Mouse (Mus musculus): ENCODE measurements at regions not wholly inside any gene's neighbourhood (a gene's known extent, or its start where the extent isn't known, plus 50 kb on each side); places are given as distances from the start of the nearest gene placed in this dataset.

GRCm38 (mm10) chr16:77537351-77537750 is 64.5 kb downstream of the Gm11146 start:
- no peak overlapping the region for H3K4me3 ChIP-seq (ENCODE audit: inconsistent target)
- H3K36me3 ChIP-seq (ENCODE audit: inconsistent target) = no peaks in the 10 kb centered on the region
- no peak overlapping the region for H3K27ac ChIP-seq
- H3K79me2 ChIP-seq (ENCODE audit: inconsistent target) = no peaks in the 10 kb centered on the region
- WGBS (ENCODE audit: missing documents) = 97% methylated on average over 4 of the region's 4 CpGs

GRCm38 (mm10) chr16:77536746-77537145 is 65.1 kb downstream of the Gm11146 start:
- Histone ChIP-seq H3K79me2 (ENCODE audit: inconsistent target) (no peaks in the 10 kb centered on the region), H3K27ac (no peak overlapping the region), H3K36me3 (ENCODE audit: inconsistent target) (no peaks in the 10 kb centered on the region), H3K4me3 (ENCODE audit: inconsistent target) (no peak overlapping the region)
- WGBS (ENCODE audit: missing documents) = 97% methylated on average over 10 of the region's 10 CpGs

GRCm38 (mm10) chr16:77536314-77536713 is 65.6 kb downstream of the Gm11146 start:
- Histone ChIP-seq H3K36me3 (ENCODE audit: inconsistent target) (no peaks in the 10 kb centered on the region), H3K27ac (no peak overlapping the region), H3K79me2 (ENCODE audit: inconsistent target) (no peaks in the 10 kb centered on the region), H3K4me3 (ENCODE audit: inconsistent target) (no peak overlapping the region)
- 95% methylated on average over 6 of the region's 6 CpGs for WGBS (ENCODE audit: missing documents)

- H3K79me2 ChIP-seq (ENCODE audit: inconsistent target) = no peaks in the 10 kb centered on the region
- no peak overlapping the region for H3K4me3 ChIP-seq (ENCODE audit: inconsistent target)
- H3K36me3 ChIP-seq (ENCODE audit: inconsistent target) = no peaks in the 10 kb centered on the region
- no CpG with 5 or more reads among the region's 3 CpGs for WGBS (ENCODE audit: missing documents)
- no peak overlapping the region for H3K27ac ChIP-seq
Observed at GRCm38 (mm10) chr16:77535021-77535420, 66.9 kb downstream of the Gm11146 start.

- no peaks in the 10 kb centered on the region for H3K36me3 ChIP-seq (ENCODE audit: inconsistent target)
- 90% methylated on average over 10 of the region's 10 CpGs for WGBS (ENCODE audit: missing documents)
- no peaks in the 10 kb centered on the region for H3K79me2 ChIP-seq (ENCODE audit: inconsistent target)
- no peak overlapping the region for H3K4me3 ChIP-seq (ENCODE audit: inconsistent target)
- no peak overlapping the region for H3K27ac ChIP-seq
Observed at GRCm38 (mm10) chr16:77531596-77531995, 70.3 kb downstream of the Gm11146 start.

- WGBS (ENCODE audit: missing documents) = 56% methylated on average over 1 of the region's 1 CpGs
Observed at GRCm38 (mm10) chr16:77527951-77528350, 73.9 kb downstream of the Gm11146 start.

GRCm38 (mm10) chr16:77514606-77515005 is 87.3 kb downstream of the Gm11146 start:
- H3K27ac ChIP-seq = no peak overlapping the region
- H3K79me2 ChIP-seq (ENCODE audit: inconsistent target) = 0 out of 2 replicates have a peak, but pooled peaks cover 5% of the 10 kb centered on the region
- no peak overlapping the region for H3K4me3 ChIP-seq (ENCODE audit: inconsistent target)
- WGBS (ENCODE audit: missing documents) = 93% methylated on average over 3 of the region's 3 CpGs
- H3K36me3 ChIP-seq (ENCODE audit: inconsistent target) = no peaks in the 10 kb centered on the region

More at GRCm38 (mm10) chr16:77527951-77528350, 73.9 kb downstream of the Gm11146 start:
- Histone ChIP-seq H3K4me3 (ENCODE audit: inconsistent target) (no peak overlapping the region), H3K36me3 (ENCODE audit: inconsistent target) (no peaks in the 10 kb centered on the region), H3K27ac (no peak overlapping the region), H3K79me2 (ENCODE audit: inconsistent target) (no peaks in the 10 kb centered on the region)

GRCm38 (mm10) chr16:77503556-77503955 is 98.3 kb downstream of the Gm11146 start:
- Histone ChIP-seq H3K79me2 (ENCODE audit: inconsistent target) (no peaks in the 10 kb centered on the region), H3K36me3 (ENCODE audit: inconsistent target) (no peaks in the 10 kb centered on the region), H3K4me3 (ENCODE audit: inconsistent target) (no peak overlapping the region), H3K27ac (no peak overlapping the region)
- 95% methylated on average over 5 of the region's 5 CpGs for WGBS (ENCODE audit: missing documents)

GRCm38 (mm10) chr16:77502916-77503315 is 99.0 kb downstream of the Gm11146 start:
- no peak overlapping the region for H3K27ac ChIP-seq
- H3K79me2 ChIP-seq (ENCODE audit: inconsistent target) = no peaks in the 10 kb centered on the region
- 96% methylated on average over 5 of the region's 5 CpGs for WGBS (ENCODE audit: missing documents)
- H3K36me3 ChIP-seq (ENCODE audit: inconsistent target) = no peaks in the 10 kb centered on the region
- H3K4me3 ChIP-seq (ENCODE audit: inconsistent target) = no peak overlapping the region

GRCm38 (mm10) chr16:77502026-77502425 is 99.9 kb downstream of the Gm11146 start:
- no peak overlapping the region for H3K27ac ChIP-seq
- H3K4me3 ChIP-seq (ENCODE audit: inconsistent target) = no peak overlapping the region
- H3K36me3 ChIP-seq (ENCODE audit: inconsistent target) = no peaks in the 10 kb centered on the region
- peaks cover under 1% of the 10 kb centered on the region; the same call in 1 of the 2 replicates for H3K79me2 ChIP-seq (ENCODE audit: inconsistent target)
- 96% methylated on average over 3 of the region's 3 CpGs for WGBS (ENCODE audit: missing documents)

GRCm38 (mm10) chr16:77500981-77501380 is 100.9 kb downstream of the Gm11146 start:
- H3K79me2 ChIP-seq (ENCODE audit: inconsistent target) = peaks cover 4% of the 10 kb centered on the region; the same call in 1 of the 2 replicates
- no peak overlapping the region for H3K4me3 ChIP-seq (ENCODE audit: inconsistent target)
- no peaks in the 10 kb centered on the region for H3K36me3 ChIP-seq (ENCODE audit: inconsistent target)
- WGBS (ENCODE audit: missing documents) = 97% methylated on average over 3 of the region's 4 CpGs
- H3K27ac ChIP-seq = no peak overlapping the region

- H3K79me2 ChIP-seq (ENCODE audit: inconsistent target) = peaks cover 7% of the 10 kb centered on the region; the same call in 1 of the 2 replicates
- no peaks in the 10 kb centered on the region for H3K36me3 ChIP-seq (ENCODE audit: inconsistent target)
- H3K27ac ChIP-seq = no peak overlapping the region
- WGBS (ENCODE audit: missing documents) = 73% methylated on average over 5 of the region's 6 CpGs
- no peak overlapping the region for H3K4me3 ChIP-seq (ENCODE audit: inconsistent target)
Observed at GRCm38 (mm10) chr16:77500413-77500812, 101.5 kb downstream of the Gm11146 start.

- Histone ChIP-seq H3K27ac (no peak overlapping the region), H3K36me3 (ENCODE audit: inconsistent target) (no peaks in the 10 kb centered on the region), H3K4me3 (ENCODE audit: inconsistent target) (no peak overlapping the region), H3K79me2 (ENCODE audit: inconsistent target) (peaks cover 12% of the 10 kb centered on the region)
- WGBS (ENCODE audit: missing documents) = 68% methylated on average over 18 of the region's 18 CpGs
Observed at GRCm38 (mm10) chr16:77499537-77500301, 102.2 kb downstream of the Gm11146 start.

- no peaks in the 10 kb centered on the region for H3K36me3 ChIP-seq (ENCODE audit: inconsistent target)
- H3K27ac ChIP-seq = no peak overlapping the region
- H3K79me2 ChIP-seq (ENCODE audit: inconsistent target) = peaks cover 17% of the 10 kb centered on the region
- H3K4me3 ChIP-seq (ENCODE audit: inconsistent target) = no peak overlapping the region
- WGBS (ENCODE audit: missing documents) = 92% methylated on average over 7 of the region's 7 CpGs
Observed at GRCm38 (mm10) chr16:77495310-77495709, 106.6 kb downstream of the Gm11146 start.

GRCm38 (mm10) chr16:77494042-77494441 is 107.9 kb downstream of the Gm11146 start:
- 93% methylated on average over 7 of the region's 7 CpGs for WGBS (ENCODE audit: missing documents)
- Histone ChIP-seq H3K27ac (no peak overlapping the region), H3K36me3 (ENCODE audit: inconsistent target) (no peaks in the 10 kb centered on the region), H3K79me2 (ENCODE audit: inconsistent target) (peaks cover 17% of the 10 kb centered on the region), H3K4me3 (ENCODE audit: inconsistent target) (no peak overlapping the region)

All from macrophage (primary cell).